Mouse (Mus musculus) adipocyte (in vitro differentiated cells): ENCODE data around the gene Eml1.
"Not testable (repeated sequence)": the region's sequence is repeated elsewhere in the genome, so short reads cannot be mapped to it uniquely, and the experiment has no call there.

Experiments used
- DNase-seq: peaks from one replicate; pipeline ENCODE4 v3.0.0-alpha.2; 2016; ENCODE audit warnings: low spot score

The Eml1 gene

GRCm38 (mm10) chr12:108478714-108479113 lies 108.0 kb downstream of the Eml1 start:
- DNase-seq, result no peak

- no peak for DNase-seq
Measured at GRCm38 (mm10) chr12:108480704-108481365, 110.1 kb downstream of the Eml1 start.

- DNase-seq, result no peak
Measured at GRCm38 (mm10) chr12:108489076-108489475, 118.3 kb downstream of the Eml1 start.

GRCm38 (mm10) chr12:108489741-108490140 lies 119.0 kb downstream of the Eml1 start:
- DNase-seq, result no peak

GRCm38 (mm10) chr12:108490336-108490735 lies 119.6 kb downstream of the Eml1 start:
- no peak for DNase-seq

GRCm38 (mm10) chr12:108490954-108491353 lies 120.2 kb downstream of the Eml1 start:
- no peak for DNase-seq

- peak; percentile 76 for DNase-seq
Measured at GRCm38 (mm10) chr12:108494011-108494541, 123.3 kb downstream of the Eml1 start.

- no peak for DNase-seq
Measured at GRCm38 (mm10) chr12:108495455-108496235, 124.9 kb downstream of the Eml1 start.

GRCm38 (mm10) chr12:108503064-108503463 lies 132.3 kb downstream of the Eml1 start:
- DNase-seq, result no peak

GRCm38 (mm10) chr12:108503582-108503981 lies 132.8 kb downstream of the Eml1 start:
- no peak for DNase-seq

GRCm38 (mm10) chr12:108505846-108506245 lies 135.1 kb downstream of the Eml1 start:
- DNase-seq, result no peak

GRCm38 (mm10) chr12:108507046-108507445 lies 136.3 kb downstream of the Eml1 start:
- not testable (repeated sequence) for DNase-seq

GRCm38 (mm10) chr12:108510571-108510970 lies 139.8 kb downstream of the Eml1 start:
- no peak for DNase-seq

- peak; percentile 46 for DNase-seq
Measured at GRCm38 (mm10) chr12:108511009-108511408, 140.3 kb downstream of the Eml1 start.

GRCm38 (mm10) chr12:108515464-108515863 lies 144.7 kb downstream of the Eml1 start:
- no peak for DNase-seq

GRCm38 (mm10) chr12:108519374-108519773 lies 148.6 kb downstream of the Eml1 start:
- DNase-seq, result no peak

- peak; percentile 54 for DNase-seq
Measured at GRCm38 (mm10) chr12:108529214-108529613, 158.5 kb downstream of the Eml1 start.

GRCm38 (mm10) chr12:108534484-108534883 lies 163.7 kb downstream of the Eml1 start:
- no peak for DNase-seq

GRCm38 (mm10) chr12:108536461-108536860 lies 165.7 kb downstream of the Eml1 start:
- no peak for DNase-seq

GRCm38 (mm10) chr12:108541088-108541487 lies 170.3 kb downstream of the Eml1 start:
- DNase-seq, result peak; percentile 47

- no peak for DNase-seq
Measured at GRCm38 (mm10) chr12:108546508-108547153, 175.9 kb downstream of the Eml1 start.

GRCm38 (mm10) chr12:108547251-108547875 lies 176.6 kb downstream of the Eml1 start:
- no peak for DNase-seq
